22 mouse cellular contexts compared by ENCODE assay signal in the genomic region with DNA sequence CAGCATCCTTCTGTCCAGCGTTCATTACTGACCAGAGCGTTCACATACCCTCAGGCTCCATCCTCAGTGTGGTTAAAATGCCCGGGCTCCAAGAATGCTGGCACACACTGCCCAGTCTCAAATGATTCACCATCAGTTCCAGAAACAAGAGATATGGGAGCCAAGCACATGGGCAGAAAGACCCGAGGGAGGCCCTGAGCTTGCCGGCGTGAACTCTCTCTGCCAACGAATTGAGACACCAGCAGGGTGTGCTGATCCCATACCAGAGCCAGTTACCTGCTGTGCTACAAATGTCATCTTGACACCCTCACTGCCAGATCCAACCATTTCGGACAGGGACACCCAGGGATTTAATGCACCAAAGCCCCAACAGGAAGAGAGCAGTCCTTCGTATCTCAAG. TPM values are rescaled to one million over a fixed set of nuclear protein-coding genes. Genes with fewer than 3 reads are reported as not detected.
DNase-seq lines count a peak whose midpoint lies in the region; ATAC-seq and TF ChIP-seq lines count a peak whose summit lies in the region.
"Had no signal": no experiment of that assay in that cellular context is flagged by ENCODE, and none has a peak within 500 bp of the region (broad histone marks: within the 10 kb centered on the region; RNA-seq: fewer than 3 reads in every experiment).

No protein-coding gene starts in this region.

- no peaks in the 10 kb centered on the region for H3K36me3 ChIP-seq in forebrain, postnatal 0 days (ENCODE audit: insufficient read depth)
- H3K36me3 ChIP-seq in forebrain, embryonic 16.5 days (ENCODE audit: control insufficient read depth, insufficient read depth): no peaks in the 10 kb centered on the region
- H3K36me3 ChIP-seq: forebrain, embryonic 10.5 days; hindbrain, embryonic 12.5 days; hindbrain, embryonic 15.5 days had no signal

- DNase-seq in cerebellum, adult 11-12 months: peak; percentile 3
- no peak for DNase-seq in forebrain, postnatal 0 days
- peak; percentile 55 for DNase-seq in Muller cell, postnatal 12 days (ENCODE audit: inconsistent ontology term)
- peak; percentile 40 to 87 for DNase-seq in cerebellum, postnatal 14 days
- no peak for DNase-seq in spleen, postnatal 14 days (ENCODE audit: low spot score in 2 of 2)
- no peak for DNase-seq in adrenal gland, postnatal 25 days
- DNase-seq: adrenal gland, postnatal 10 days; gastrocnemius, postnatal 10 days; gastrocnemius, postnatal 36 days; heart, adult 11 months; kidney, adult 2 months had no signal

- no peak overlapping the region for H3K4me2 ChIP-seq in forebrain, postnatal 0 days (ENCODE audit: low read depth)
- no peak overlapping the region for H3K4me2 ChIP-seq in forebrain, embryonic 16.5 days (ENCODE audit: low read length)
- H3K4me2 ChIP-seq: forebrain, embryonic 13.5 days; heart, embryonic 11.5 days; hindbrain, embryonic 12.5 days; hindbrain, embryonic 15.5 days had no signal

- no peak overlapping the region for H3K27ac ChIP-seq in forebrain, postnatal 0 days (ENCODE audit: low read depth, low read length)
- no peak overlapping the region for H3K27ac ChIP-seq in forebrain, embryonic 16.5 days (ENCODE audit: low read length)
- H3K27ac ChIP-seq: forebrain, embryonic 10.5 days; forebrain, embryonic 13.5 days; hindbrain, embryonic 12.5 days; hindbrain, embryonic 15.5 days had no signal

- no peak for ATAC-seq in cerebellum, adult (ENCODE audit: insufficient number of reproducible peaks, low FRiP score, low TSS enrichment)
- ATAC-seq in forebrain, postnatal 0 days: peak; percentile 20; the same call in 1 of the 2 replicates
- ATAC-seq in forebrain, embryonic 16.5 days: no peak
- ATAC-seq: forebrain, embryonic 13.5 days; intestine, postnatal 0 days; Patski had no signal

- H3K9ac ChIP-seq in forebrain, postnatal 0 days: no peak overlapping the region
- H3K9ac ChIP-seq in forebrain, embryonic 16.5 days (replicated peaks; ENCODE audit: low read depth, low read length): no peak overlapping the region
- H3K9ac ChIP-seq: forebrain, embryonic 13.5 days; hindbrain, embryonic 12.5 days; hindbrain, embryonic 15.5 days had no signal

- H3K4me1 ChIP-seq in forebrain, postnatal 0 days (ENCODE audit: insufficient read depth): no peaks in the 10 kb centered on the region
- H3K4me1 ChIP-seq in forebrain, embryonic 16.5 days (replicated peaks; ENCODE audit: control insufficient read depth, insufficient read depth, low read length): no peaks in the 10 kb centered on the region
- H3K4me1 ChIP-seq: forebrain, embryonic 10.5 days; forebrain, embryonic 13.5 days; hindbrain, embryonic 12.5 days; hindbrain, embryonic 15.5 days had no signal

- no peak for TF ChIP-seq CTCF in forebrain, postnatal 0 days (IDR thresholded peaks at IDR 0.05; ENCODE audit: low read depth)

- no peak overlapping the region for H3K4me3 ChIP-seq in forebrain, postnatal 0 days (ENCODE audit: low read depth, low read length)
- no peak overlapping the region for H3K4me3 ChIP-seq in forebrain, embryonic 16.5 days (replicated peaks; ENCODE audit: low read length)
- H3K4me3 ChIP-seq: forebrain, embryonic 10.5 days; forebrain, embryonic 13.5 days; hindbrain, embryonic 12.5 days; hindbrain, embryonic 15.5 days had no signal

- no peaks in the 10 kb centered on the region for H3K27me3 ChIP-seq in forebrain, postnatal 0 days (ENCODE audit: insufficient read depth, low read length)
- no peaks in the 10 kb centered on the region for H3K27me3 ChIP-seq in forebrain, embryonic 16.5 days (replicated peaks; ENCODE audit: control insufficient read depth, insufficient read depth, low read length)
- H3K27me3 ChIP-seq: forebrain, embryonic 13.5 days; hindbrain, embryonic 12.5 days; hindbrain, embryonic 15.5 days; Patski had no signal

- 73% methylated on average over 9 of the region's 9 CpGs for WGBS in forebrain, postnatal 0 days
- 86% methylated on average over 9 of the region's 9 CpGs for whole genome bisulfite sequencing in forebrain, embryonic 16.5 days

- 0 out of 2 replicates have a peak, but pooled peaks cover 5% of the 10 kb centered on the region for H3K9me3 ChIP-seq in forebrain, postnatal 0 days (ENCODE audit: low read length)
- peaks cover 5% of the 10 kb centered on the region for H3K9me3 ChIP-seq in forebrain, embryonic 16.5 days (ENCODE audit: control insufficient read depth, low read length)
- H3K9me3 ChIP-seq: forebrain, embryonic 13.5 days; hindbrain, embryonic 15.5 days had no signal

RNA-seq across cellular contexts. Expression of gene Tmem132d, which starts 25.3 kb away (rescaled TPM):
- total RNA-seq in forebrain, postnatal 0 days (2014; rRNA removed): 8.8 and 13.0 TPM in 2 replicates
- polyA plus RNA-seq in forebrain, postnatal 0 days (2015; fragmentation: Nextera tagmentation; extraction: Ambion mirVana): 2.0 and 2.3 TPM in 2 replicates
- polyA plus RNA-seq in forebrain, embryonic 16.5 days (2015; fragmentation: Nextera tagmentation; extraction: Ambion mirVana): 1.0 and 1.7 TPM in 2 replicates
- total RNA-seq in adrenal gland, postnatal 25 days (2021): not detected in 2 replicates
- total RNA-seq: heart, adult 8-10 months; hematopoietic stem cell, adult 5-6 weeks had no signal
- polyA plus RNA-seq: intestine, postnatal 0 days; kidney, adult 2 months; Patski had no signal

Comparison
In these comparisons a context has a peak if more than half of its experiments do, and no peak if none do; other contexts are left out.
1. DNase-seq: peak in cerebellum, adult 11-12 months (single experiment), Muller cell, postnatal 12 days (single experiment) and cerebellum, postnatal 14 days (2 of 2); none in forebrain, postnatal 0 days (single experiment), spleen, postnatal 14 days (0 of 2) and adrenal gland, postnatal 25 days (single experiment).